Mouse (Mus musculus) inflammation-experienced regulatory T-cells, adult 6 months (primary cell): ENCODE results near the gene Hunk. TPM values are rescaled to one million over a fixed set of nuclear protein-coding genes. Genes with fewer than 3 reads are reported as not detected.

Experiments used
- ATAC-seq: one replicate; pipeline ENCODE4 v1.8.0; 2017
- polyA plus RNA-seq, 3 experiments: library from polyadenylated mRNA; unstranded; fragments of 100-300 nt; shearing (Covaris generic); gene quantifications; one replicate each; pipeline ENCODE4 v1.2.1; 2017

Gene Hunk
- polyA plus RNA-seq, 3 experiments from 2014 or later, result 0.43 TPM; not detected in 2

DNA sequence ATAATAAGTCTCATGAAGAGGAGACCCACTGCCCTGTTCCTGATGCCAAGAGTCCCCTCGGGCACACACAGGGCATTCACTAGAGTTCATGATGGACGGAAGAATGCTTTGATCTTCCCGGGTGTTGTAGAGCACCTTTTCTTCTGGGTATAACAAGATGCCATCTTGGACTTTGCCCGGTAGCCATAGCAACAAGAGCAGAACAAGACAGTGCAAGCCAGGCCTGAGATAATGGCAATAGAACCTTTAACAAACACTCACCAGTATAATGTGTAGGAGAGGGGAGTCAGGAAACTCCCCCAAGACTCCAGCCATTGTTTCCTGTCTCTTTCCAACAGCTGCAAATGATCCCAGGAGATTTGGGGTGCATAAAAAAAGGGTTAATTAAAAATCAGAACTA is 8.9 kb downstream of the Hunk start:
- no peak for ATAC-seq

GRCm38 (mm10) chr16:90395996-90396556 is 10.3 kb downstream of the Hunk start:
- no peak for ATAC-seq

DNA sequence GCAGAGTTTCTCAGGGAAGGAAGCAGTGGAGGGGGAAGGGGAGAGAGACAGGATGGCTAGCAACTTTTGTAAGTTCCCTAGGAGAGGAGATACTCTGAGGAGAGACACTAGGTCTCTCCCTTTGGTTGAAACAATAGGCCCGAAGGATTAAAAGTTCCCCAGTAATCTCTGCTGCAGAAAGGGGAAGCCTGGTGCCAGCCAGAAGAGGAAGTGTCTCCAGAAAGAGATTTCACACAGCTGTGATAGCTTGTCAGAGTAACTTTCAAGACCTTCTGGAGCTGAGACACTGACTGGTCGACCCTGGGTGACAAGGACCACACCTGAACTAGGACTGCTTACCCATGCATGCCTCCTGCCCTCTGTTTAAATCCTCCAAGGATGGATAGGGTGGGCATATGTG is 11.1 kb downstream of the Hunk start:
- no peak for ATAC-seq

DNA sequence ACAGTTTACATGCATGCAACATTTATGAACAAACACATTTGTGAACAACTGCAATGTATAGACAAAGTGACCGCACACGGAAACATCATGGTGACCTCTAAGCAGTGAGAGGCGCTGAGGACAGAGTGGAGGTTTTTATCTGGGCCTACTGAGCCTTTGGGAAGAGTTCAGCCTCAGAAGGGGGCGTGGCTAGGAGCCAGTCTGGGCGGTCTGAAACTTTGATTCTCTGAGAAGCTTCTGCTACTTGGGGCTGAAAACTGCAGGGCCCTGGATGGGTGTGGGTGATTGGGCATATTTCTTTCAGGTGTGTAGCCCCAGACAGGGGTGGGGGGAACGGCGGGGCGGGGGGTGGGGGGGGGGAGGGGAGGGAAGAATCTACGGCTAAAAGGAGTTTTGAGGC is 14.5 kb downstream of the Hunk start:
- no peak for ATAC-seq

GRCm38 (mm10) chr16:90400906-90401666 is 15.3 kb downstream of the Hunk start:
- no peak for ATAC-seq

GRCm38 (mm10) chr16:90402292-90402691 is 16.5 kb downstream of the Hunk start:
- no peak for ATAC-seq

- ATAC-seq, result no peak
Measured at GRCm38 (mm10) chr16:90405195-90405594, 19.4 kb downstream of the Hunk start.

GRCm38 (mm10) chr16:90405599-90405998 is 19.8 kb downstream of the Hunk start:
- no peak for ATAC-seq

- ATAC-seq, result no peak
Measured at GRCm38 (mm10) chr16:90407541-90408289, 21.9 kb downstream of the Hunk start.

- no peak for ATAC-seq
Measured at GRCm38 (mm10) chr16:90412096-90413082, 26.6 kb downstream of the Hunk start.

DNA sequence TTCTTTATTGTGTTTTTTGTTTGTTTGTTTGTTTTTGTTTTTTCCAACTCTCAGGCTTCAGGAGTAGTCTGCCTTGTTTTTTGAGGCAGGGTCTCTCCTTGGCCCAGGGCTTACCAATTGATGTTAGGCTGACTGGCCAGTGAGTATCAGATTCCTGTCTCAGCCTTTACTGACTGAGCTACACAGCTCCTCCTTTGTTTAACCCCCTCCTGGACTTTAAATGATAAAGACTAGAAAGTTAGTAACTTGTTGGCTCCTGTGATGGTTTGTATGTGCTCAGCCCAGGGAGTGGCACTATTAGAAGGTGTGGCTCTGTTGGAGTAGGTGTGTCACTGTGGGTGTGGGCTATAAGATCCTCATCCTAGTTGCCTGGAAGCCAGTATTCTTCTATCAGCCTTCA is 30.8 kb downstream of the Hunk start:
- no peak for ATAC-seq

DNA sequence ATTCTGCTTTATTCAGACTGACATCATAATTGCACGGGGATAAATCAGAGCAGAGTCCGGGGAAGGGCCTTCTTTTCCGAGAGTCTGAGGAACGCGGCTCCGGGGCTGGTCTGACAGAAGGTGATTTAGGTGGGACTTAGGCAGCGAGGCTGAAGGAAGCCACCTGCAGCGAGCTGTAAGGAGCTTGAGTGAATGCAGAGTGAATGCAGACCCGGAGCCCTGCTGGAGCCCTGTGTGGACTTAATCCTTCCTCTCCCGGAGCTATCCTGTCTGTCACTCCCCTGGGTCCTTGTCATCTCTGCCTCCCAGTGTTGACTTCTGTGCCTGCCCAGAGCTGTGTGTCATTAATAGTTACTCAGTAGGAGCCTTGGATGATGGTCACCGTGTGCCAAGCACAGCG is 32.8 kb downstream of the Hunk start:
- ATAC-seq, result no peak

GRCm38 (mm10) chr16:90421145-90421544 is 35.3 kb downstream of the Hunk start:
- no peak for ATAC-seq

DNA sequence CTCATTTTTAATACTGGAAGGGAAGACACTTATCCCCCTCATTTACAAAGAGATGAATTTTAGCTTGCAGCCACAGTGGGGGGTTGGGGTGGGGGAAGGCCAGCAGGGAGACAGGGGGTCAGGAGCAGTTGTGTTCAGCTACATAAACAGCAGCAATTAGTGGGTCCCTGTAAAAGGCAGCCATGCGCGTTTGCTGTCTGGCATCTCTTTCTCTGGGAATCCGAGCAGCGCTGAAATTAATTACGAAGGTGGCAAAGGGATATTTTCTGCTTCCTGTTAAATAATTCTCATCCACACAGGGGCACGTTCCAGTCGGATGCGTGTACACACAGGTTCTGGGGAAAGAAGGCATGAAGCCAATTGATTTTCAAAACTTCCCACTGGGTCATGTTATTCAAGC is 35.7 kb downstream of the Hunk start:
- no peak for ATAC-seq

DNA sequence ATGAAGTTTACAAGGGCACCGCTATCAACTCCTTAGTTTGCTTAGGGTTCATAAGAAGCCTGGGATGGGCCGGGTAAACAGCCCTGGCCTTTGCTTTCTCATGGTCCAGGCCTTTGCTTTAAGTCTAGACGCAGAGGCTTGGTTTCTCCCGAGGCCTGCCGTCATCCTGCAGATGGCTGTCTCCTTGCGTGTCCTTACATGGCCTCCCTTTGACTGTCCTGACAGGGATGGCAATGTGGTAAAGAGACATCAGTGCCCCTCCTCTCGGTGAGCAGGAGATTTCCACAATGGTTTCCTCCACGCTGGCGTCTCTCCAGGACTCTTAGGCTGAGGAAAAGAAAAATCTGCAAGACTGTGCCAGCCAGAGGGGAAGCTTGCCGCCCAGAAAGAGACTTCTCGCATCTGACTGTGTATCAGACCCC is 36.3 kb downstream of the Hunk start:
- ATAC-seq, result no peak

DNA sequence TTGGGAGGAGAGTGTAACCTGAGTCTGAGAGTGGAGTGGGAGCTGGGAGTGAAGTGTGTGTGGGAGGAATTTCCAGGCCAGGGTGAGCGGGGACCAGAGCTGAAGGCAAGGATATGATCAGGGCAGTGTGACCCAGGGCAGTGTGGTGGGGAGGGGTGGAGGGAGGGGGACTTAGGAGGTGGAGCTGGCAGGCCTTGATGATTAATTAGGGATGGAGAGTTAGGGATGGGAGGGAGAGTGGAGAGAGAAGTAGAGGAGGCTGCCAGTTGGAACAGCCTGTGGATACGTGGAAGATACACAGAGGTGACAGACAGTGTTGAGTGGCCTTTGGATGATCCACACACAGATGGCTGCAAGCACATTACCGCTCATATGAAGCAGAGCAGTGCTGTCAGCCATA is 38.1 kb downstream of the Hunk start:
- no peak for ATAC-seq

GRCm38 (mm10) chr16:90424391-90424790 is 38.6 kb downstream of the Hunk start:
- no peak for ATAC-seq

DNA sequence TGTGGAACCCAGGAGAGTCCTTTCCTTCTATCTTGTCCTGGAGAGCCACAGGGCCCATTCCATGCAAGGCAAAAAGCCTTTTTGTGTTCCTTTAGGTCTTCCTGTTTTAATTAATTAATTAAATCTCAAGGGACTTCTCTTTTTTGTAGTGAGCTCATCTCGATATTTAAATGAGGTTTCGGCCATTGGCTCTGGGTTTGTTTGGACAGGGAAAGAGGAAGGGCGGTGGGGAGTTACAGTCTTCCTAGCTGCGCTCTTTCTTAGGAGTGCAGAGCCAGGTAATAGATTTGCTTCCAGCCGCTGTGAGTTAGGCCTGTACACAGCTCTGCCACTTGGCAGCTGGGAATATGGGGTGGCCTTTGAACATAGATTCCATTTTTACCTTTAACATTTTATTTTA is 40.4 kb downstream of the Hunk start:
- ATAC-seq, result no peak

- ATAC-seq, result no peak
Measured at GRCm38 (mm10) chr16:90427838-90428630, 42.2 kb downstream of the Hunk start.

- ATAC-seq, result no peak
Measured at GRCm38 (mm10) chr16:90433551-90433950, 47.7 kb downstream of the Hunk start.

DNA sequence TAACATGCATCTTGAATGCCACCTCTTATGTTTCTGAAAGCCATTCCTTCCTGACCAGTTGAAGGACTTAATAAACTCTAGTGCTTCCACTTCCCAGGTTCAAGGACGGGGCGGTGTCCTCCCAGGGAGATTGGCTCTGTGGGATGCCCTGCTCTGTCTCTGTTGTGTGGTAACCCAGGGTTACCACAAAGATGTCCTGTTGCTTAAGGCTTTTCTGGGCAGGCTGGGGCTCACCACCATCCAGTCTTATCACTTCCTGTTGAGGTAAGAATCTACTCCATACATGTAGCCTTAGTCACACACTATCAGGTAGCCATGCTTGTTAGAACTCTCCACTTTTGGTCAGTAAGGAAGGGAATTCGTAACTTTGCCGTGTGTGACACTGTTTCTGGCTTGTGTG is 49.4 kb downstream of the Hunk start:
- no peak for ATAC-seq

- ATAC-seq, result no peak
Measured at GRCm38 (mm10) chr16:90437276-90437675, 51.5 kb downstream of the Hunk start.
